Mouse (Mus musculus) midbrain, embryonic 16.5 days (tissue): ENCODE results near the gene Gtf2h1. TPM values are rescaled to one million over a fixed set of nuclear protein-coding genes. Genes with fewer than 3 reads are reported as not detected.

ENCODE experiments used
- ATAC-seq: fragments of 200-750 bp; cut with Nextera tagmentation; 2 replicates; pipeline ENCODE4 v1.8.0; 2017; ENCODE audit warnings: moderate TSS enrichment
- H3K27ac ChIP-seq: fragments of 300-500 bp; sonication (generic); 2 replicates; pipeline ENCODE4 v1.5.1; 2014; ENCODE audit warnings: mild to moderate bottlenecking, low read length, mixed read lengths
- H3K27me3 ChIP-seq: fragments of 300-500 bp; sonication (generic); 2 replicates; pipeline ENCODE4 v1.6.1; 2014; ENCODE audit warnings: low read depth, low read length, mixed read lengths; ENCODE audit not compliant: control insufficient read depth, insufficient read depth
- H3K36me3 ChIP-seq: fragments of 300-500 bp; sonication (generic); 2 replicates; pipeline ENCODE4 v1.6.1; 2014; ENCODE audit warnings: mild to moderate bottlenecking, low read length, moderate library complexity, mixed read lengths; ENCODE audit not compliant: control insufficient read depth, insufficient read depth
- H3K4me1 ChIP-seq: fragments of 300-500 bp; sonication (generic); 2 replicates; pipeline ENCODE4 v1.6.1; 2014; ENCODE audit warnings: mild to moderate bottlenecking, low read length, mixed read lengths; ENCODE audit not compliant: control insufficient read depth, insufficient read depth
- H3K4me2 ChIP-seq: fragments of 300-500 bp; sonication (generic); 2 replicates; pipeline ENCODE4 v1.6.1; 2014; ENCODE audit warnings: mild to moderate bottlenecking, low read length, mixed read lengths
- H3K4me3 ChIP-seq: fragments of 300-500 bp; sonication (generic); 2 replicates; pipeline ENCODE4 v1.5.1; 2014; ENCODE audit warnings: low read depth, mild to moderate bottlenecking, low read length, moderate library complexity, mixed read lengths
- H3K9ac ChIP-seq: fragments of 300-500 bp; sonication (generic); 2 replicates; pipeline ENCODE4 v1.6.1; 2014; ENCODE audit warnings: low read depth, low read length, mixed read lengths
- H3K9me3 ChIP-seq: fragments of 300-500 bp; sonication (generic); replicated peaks from 2 replicates; pipeline ENCODE4 v1.6.1; 2014; ENCODE audit warnings: mild to moderate bottlenecking, low read length, mixed read lengths; ENCODE audit not compliant: control insufficient read depth, poor library complexity, severe bottlenecking
- WGBS: fragments of 180-500 bp; shearing (Covaris S2); extraction: QIAGEN DNeasy Blood & Tissue Kit; methylation state at CpG from one replicate; pipeline ENCODE4 v1.1.7; 2014; 5-methylcytosine and 5-hydroxymethylcytosine counted together
- polyA plus RNA-seq: library from polyadenylated mRNA; unstranded; fragments of >200 nt; fragmentation: Nextera tagmentation; extraction: Ambion mirVana; gene quantifications from 2 replicates; pipeline ENCODE4 v1.2.1, GENCODE M21; 2015

Gene Gtf2h1
- polyA plus RNA-seq, 1 experiment from 2014 or later, result 40.9 TPM

GRCm38 (mm10) chr7:46834994-46835610 is 39.2 kb downstream of the Gtf2h1 start:
- WGBS, result 21% methylated on average over 13 of the region's 14 CpGs
- Histone ChIP-seq H3K27ac (no peak overlapping the region), H3K4me1 (peaks cover 9% of the 10 kb centered on the region), H3K27me3 (no peaks in the 10 kb centered on the region), H3K9me3 (no peaks in the 10 kb centered on the region), H3K9ac (no peak overlapping the region), H3K4me2 (no peak overlapping the region), H3K4me3 (no peak overlapping the region), H3K36me3 (no peaks in the 10 kb centered on the region)
- no peak for ATAC-seq

- WGBS, result 86% methylated on average over 5 of the region's 5 CpGs
- H3K4me3 ChIP-seq, result no peak overlapping the region
- H3K9ac ChIP-seq, result no peak overlapping the region
- H3K9me3 ChIP-seq, result no peaks in the 10 kb centered on the region
- H3K4me1 ChIP-seq, result peaks cover 9% of the 10 kb centered on the region
- no peaks in the 10 kb centered on the region for H3K36me3 ChIP-seq
- no peaks in the 10 kb centered on the region for H3K27me3 ChIP-seq
- no peak for ATAC-seq
- no peak overlapping the region for H3K4me2 ChIP-seq
- no peak overlapping the region for H3K27ac ChIP-seq
These were observed 40.5 kb downstream of the Gtf2h1 start for GRCm38 (mm10) chr7:46836357-46836756.

- Histone ChIP-seq H3K4me3 (no peak overlapping the region), H3K4me1 (peaks cover 9% of the 10 kb centered on the region), H3K27ac (no peak overlapping the region), H3K27me3 (no peaks in the 10 kb centered on the region), H3K4me2 (no peak overlapping the region), H3K9me3 (no peaks in the 10 kb centered on the region), H3K36me3 (no peaks in the 10 kb centered on the region), H3K9ac (no peak overlapping the region)
- ATAC-seq, result no peak
- WGBS, result 36% methylated on average over 5 of the region's 5 CpGs
These were observed 41.2 kb downstream of the Gtf2h1 start for GRCm38 (mm10) chr7:46837073-46837472.

- Histone ChIP-seq H3K4me1 (peaks cover 9% of the 10 kb centered on the region), H3K36me3 (no peaks in the 10 kb centered on the region), H3K9ac (no peak overlapping the region), H3K4me2 (peak overlapping the region; percentile 21), H3K4me3 (no peak overlapping the region), H3K9me3 (no peaks in the 10 kb centered on the region), H3K27ac (peak overlapping the region; percentile 51), H3K27me3 (no peaks in the 10 kb centered on the region)
- 1% methylated on average over 8 of the region's 9 CpGs for WGBS
- ATAC-seq, result peak; percentile 46
These were observed 42.3 kb downstream of the Gtf2h1 start for GRCm38 (mm10) chr7:46838104-46838671.

GRCm38 (mm10) chr7:46838891-46839302 is 43.0 kb downstream of the Gtf2h1 start:
- Histone ChIP-seq H3K4me3 (no peak overlapping the region), H3K36me3 (no peaks in the 10 kb centered on the region), H3K9ac (no peak overlapping the region), H3K27ac (peak overlapping the region; percentile 51), H3K27me3 (no peaks in the 10 kb centered on the region), H3K4me2 (peak overlapping the region; percentile 15; the same call in 1 of the 2 replicates), H3K9me3 (no peaks in the 10 kb centered on the region), H3K4me1 (peaks cover 9% of the 10 kb centered on the region)
- WGBS, result 7% methylated on average over 8 of the region's 8 CpGs
- peak; percentile 81 for ATAC-seq

GRCm38 (mm10) chr7:46839446-46839845 is 43.5 kb downstream of the Gtf2h1 start:
- Histone ChIP-seq H3K4me2 (no peak overlapping the region), H3K27ac (peak overlapping the region; percentile 30; the same call in 1 of the 2 replicates), H3K4me1 (peaks cover 9% of the 10 kb centered on the region), H3K27me3 (no peaks in the 10 kb centered on the region), H3K36me3 (no peaks in the 10 kb centered on the region), H3K4me3 (no peak overlapping the region), H3K9ac (no peak overlapping the region), H3K9me3 (no peaks in the 10 kb centered on the region)
- 32% methylated on average over 7 of the region's 7 CpGs for WGBS
- 0 out of 2 replicates have a peak, but pooled peaks have one; percentile 15 for ATAC-seq

- H3K4me1 ChIP-seq, result peaks cover 11% of the 10 kb centered on the region
- no peak for ATAC-seq
- no peaks in the 10 kb centered on the region for H3K9me3 ChIP-seq
- no peak overlapping the region for H3K4me2 ChIP-seq
- no peak overlapping the region for H3K27ac ChIP-seq
- no peaks in the 10 kb centered on the region for H3K36me3 ChIP-seq
- 76% methylated on average over 5 of the region's 5 CpGs for WGBS
- no peaks in the 10 kb centered on the region for H3K27me3 ChIP-seq
- H3K4me3 ChIP-seq, result no peak overlapping the region
- H3K9ac ChIP-seq, result no peak overlapping the region
These were observed 44.0 kb downstream of the Gtf2h1 start for GRCm38 (mm10) chr7:46839861-46840260.

GRCm38 (mm10) chr7:46840326-46840725 is 44.4 kb downstream of the Gtf2h1 start:
- Histone ChIP-seq H3K4me2 (no peak overlapping the region), H3K36me3 (no peaks in the 10 kb centered on the region), H3K27ac (no peak overlapping the region), H3K4me3 (no peak overlapping the region), H3K27me3 (no peaks in the 10 kb centered on the region), H3K9ac (no peak overlapping the region), H3K9me3 (no peaks in the 10 kb centered on the region), H3K4me1 (peaks cover 15% of the 10 kb centered on the region)
- no peak for ATAC-seq
- 48% methylated on average over 4 of the region's 4 CpGs for WGBS

- Histone ChIP-seq H3K4me3 (no peak within 1 kb of the TSS), H3K4me2 (no peak within 1 kb of the TSS), H3K27me3 (no peaks in the 10 kb centered on the region), H3K36me3 (no peaks in the 10 kb centered on the region), H3K4me1 (peaks cover 15% of the 10 kb centered on the region), H3K9me3 (no peaks in the 10 kb centered on the region), H3K9ac (no peak within 1 kb of the TSS), H3K27ac (no peak within 1 kb of the TSS)
- 36% methylated on average over 6 of the region's 6 CpGs for WGBS
- ATAC-seq, result no peak
These were observed 45.1 kb downstream of the Gtf2h1 start, which contains the start of gene Ldha for GRCm38 (mm10) chr7:46840787-46841525. Gene Ldha, plus strand, starts transcription at chr7:46841475.
